Mouse (Mus musculus) heart, postnatal 0 days (tissue): Measurements from ENCODE around the gene Cpm.

ENCODE experiments used
- CTCF ChIP-seq: IDR thresholded peaks from 2 replicates; pipeline ENCODE4 v1.5.1; 2016; ENCODE audit warnings: antibody characterized with exemption, control low read depth, low read depth
- EP300 ChIP-seq: IDR thresholded peaks from 2 replicates; pipeline ENCODE4 v1.6.1; 2016; ENCODE audit warnings: antibody characterized with exemption, low read depth

DNA sequence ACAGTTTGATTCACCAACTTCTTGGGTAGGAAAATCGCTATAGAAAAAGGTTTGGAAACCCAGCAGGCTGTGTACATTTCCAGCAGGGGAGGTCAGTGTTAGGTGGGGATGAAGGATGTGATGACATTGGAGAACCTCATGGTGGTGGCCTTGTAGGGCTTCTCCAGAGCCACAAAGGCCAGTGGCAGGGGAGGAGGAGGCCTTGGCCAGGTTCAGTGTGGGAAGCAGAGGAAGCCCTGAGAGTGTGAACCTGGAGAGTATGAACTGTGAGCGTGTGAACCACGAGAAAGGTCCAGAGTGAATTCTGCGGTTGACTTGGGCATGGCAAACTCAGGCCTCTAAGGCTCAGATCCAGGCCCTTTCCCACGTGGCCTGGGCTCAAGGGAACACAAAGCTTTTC lies 99.3 kb downstream of the Cpm start:
- TF ChIP-seq EP300 (no peak), CTCF (no peak)
